Mouse (Mus musculus): ENCODE results near the gene Gm10282.

DNA sequence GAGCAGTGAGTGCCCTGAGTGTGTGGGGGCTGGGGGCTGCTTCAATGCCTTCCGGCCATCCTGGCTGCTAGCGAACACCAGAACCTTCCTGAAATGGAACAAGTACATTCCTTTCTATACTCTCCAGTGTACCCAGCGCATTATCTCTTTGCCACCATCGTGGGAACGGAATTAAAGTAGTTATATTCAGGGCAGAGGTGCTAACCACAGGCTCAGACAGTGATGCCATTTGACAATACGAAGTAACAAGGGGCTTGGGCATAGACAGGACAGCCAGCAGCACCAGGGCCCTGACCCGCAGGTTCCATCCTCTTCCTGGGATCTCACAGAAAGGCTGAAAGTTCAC, 48.6 kb upstream of the Gm10282 start:
- TF ChIP-seq CTCF (IDR thresholded peaks at IDR 0.05; ENCODE audit: extremely low read depth, insufficient read length, insufficient replicate concordance, low read depth, low read length) = no peak
- no peak for TF ChIP-seq POLR2A (IDR thresholded peaks at IDR 0.05; ENCODE audit: low read depth, low read length)
